Mouse (Mus musculus) left cerebral cortex, postnatal 25 days (tissue): ENCODE measurements around the gene Bbx. TPM values are rescaled to one million over a fixed set of nuclear protein-coding genes. Genes with fewer than 3 reads are reported as not detected.
A peak's percentile ranks its signal among the peaks of the same experiment; 100 is the strongest.

ENCODE experiments used
- DNase-seq, 2 experiments: peaks; one replicate each; pipeline ENCODE4 v3.0.0; 2022; ENCODE audit warnings: low spot score in 2 of 2, mixed read lengths in 1 of 2
- intact Hi-C: fragments of 180-260 bp; cut with DNase I; formaldehyde crosslinking; loops from one replicate; pipeline ENCODE4 v1.15.1; 2025
- total RNA-seq, 2 experiments: library from RNA; stranded (reverse); gene quantifications; 2 replicates each; pipeline ENCODE4 v1.2.3; 2021

Gene Bbx
- total RNA-seq: 10 to 100 TPM; 17.1 to 20.0 TPM

DNA sequence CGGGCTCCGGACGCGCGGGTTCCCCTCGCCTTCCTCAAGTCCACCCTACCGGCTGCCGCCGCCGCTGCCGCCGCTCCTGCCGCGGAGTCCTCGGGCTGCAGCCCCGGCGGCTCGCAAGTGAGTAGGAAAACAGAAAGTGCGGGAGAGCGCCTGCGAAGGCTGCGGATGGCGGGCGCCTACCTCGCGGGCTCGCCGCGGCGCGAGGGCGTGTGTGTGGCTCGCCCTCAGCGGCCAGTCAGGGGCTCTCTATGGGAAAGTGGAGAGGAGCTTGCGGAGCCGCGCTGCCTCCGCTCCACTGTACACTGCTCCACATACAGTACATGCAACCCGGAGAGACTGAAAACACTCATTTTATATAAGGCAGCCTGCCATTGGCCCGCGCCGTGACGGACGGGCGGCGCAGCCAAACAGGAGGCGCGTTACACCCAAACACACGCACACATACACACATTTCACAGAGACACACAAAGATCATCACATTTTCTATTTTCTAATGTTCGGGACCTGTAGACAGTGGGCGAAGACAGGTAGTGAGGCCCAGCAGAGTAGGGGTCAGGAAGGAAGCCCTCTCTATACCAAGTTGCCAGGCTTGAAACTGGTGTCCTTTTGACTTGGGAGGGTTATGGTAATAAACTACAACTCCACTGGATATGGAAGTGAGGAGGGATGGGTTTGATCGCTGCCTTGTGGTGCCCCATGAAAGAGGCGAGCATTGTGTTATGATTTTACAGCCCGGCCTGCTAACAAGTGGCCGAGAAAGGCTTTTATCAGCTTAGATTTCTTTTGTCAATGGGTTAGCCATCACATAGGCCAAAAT is at the start of gene Bbx:
Gene Bbx, minus strand, starts transcription at position 329 of the 817 bp plus-strand sequence.
- intact Hi-C loops: loop anchor here (1.0 kb wide), 3 partner anchors 178 to 300 kb away; no protein-coding TSS in a partner anchor
- DNase-seq: peak; percentile 99 to 100

DNA sequence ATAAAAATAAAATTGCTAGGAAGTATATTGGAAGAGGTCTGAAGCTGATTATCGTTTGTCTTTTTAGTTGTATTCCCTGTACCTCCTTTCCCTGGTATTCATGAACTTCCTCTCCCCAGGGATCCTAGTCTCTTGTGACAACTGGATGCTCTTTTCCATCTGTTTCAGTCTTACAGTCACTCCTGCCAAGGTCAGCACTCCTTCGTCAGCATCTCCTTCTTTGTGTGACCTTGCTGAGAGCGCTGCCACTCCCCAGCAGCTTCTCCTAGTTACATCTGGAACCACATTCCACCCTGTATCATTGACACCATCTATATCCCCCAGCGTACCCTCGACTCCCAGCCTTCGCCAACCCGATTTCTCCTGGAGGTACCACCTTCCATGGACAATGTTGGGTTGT is 49.7 kb upstream of the Bbx start:
- intact Hi-C loops: no loop called here
- no peak for DNase-seq

DNA sequence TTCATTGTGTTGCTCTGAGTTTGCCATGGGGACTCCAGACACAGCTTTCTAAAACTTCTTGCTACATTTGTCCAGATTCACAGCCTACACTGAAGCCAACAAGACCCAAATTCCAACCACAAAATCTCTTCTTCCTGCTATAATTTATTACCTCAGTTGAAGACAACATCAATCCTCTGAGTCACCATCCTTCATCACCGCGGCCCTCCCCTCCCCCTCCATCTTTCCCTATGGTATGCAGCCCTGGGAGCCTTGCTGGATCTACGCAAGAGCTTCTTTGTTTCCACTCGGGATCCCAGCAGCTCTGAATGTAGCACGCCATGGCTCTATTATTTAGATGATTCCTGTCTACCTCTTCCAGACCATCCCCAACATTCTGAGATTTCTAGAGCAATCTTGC is 49.2 kb upstream of the Bbx start:
- intact Hi-C loops: no loop called here
- no peak for DNase-seq

DNA sequence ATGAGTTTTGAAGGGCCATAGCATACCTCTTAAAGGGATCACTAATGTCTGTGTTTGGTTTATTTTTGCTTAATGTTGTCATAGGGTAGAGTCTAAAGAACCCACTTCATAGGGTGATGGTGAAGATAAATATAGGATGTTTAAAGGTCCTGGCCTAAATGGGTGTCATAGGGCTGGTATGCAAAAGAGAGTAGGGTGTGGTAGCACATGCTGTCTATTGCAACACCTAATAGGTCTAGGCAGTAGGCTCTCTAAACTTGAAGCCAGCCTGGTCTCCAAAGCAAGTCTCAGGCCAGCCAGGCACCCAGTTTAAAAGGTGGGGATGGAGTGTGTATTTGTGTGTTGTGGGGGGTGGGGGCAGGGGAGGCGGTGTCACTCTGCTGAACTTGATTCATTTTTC is 46.5 kb upstream of the Bbx start:
- no peak for DNase-seq
- intact Hi-C loops: no loop called here

DNA sequence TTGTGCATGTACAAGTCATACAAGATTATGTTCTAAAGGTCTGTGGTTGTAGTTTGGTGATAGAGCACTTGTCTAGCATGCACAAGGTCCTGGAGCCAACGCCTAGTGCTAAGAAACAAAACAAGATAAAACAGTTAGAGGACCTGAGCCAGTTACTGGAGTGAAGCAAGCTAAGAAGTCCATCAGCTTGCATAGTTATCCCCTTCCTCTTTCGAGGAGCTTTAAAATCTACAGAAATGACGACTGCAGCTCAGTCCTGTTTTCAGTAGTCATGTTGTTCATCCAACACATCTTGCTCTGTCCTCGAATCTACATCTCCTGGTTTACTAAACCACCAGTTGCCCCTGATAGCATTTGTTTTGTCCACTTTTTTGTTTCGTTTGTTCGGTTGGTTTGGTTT is 45.4 kb upstream of the Bbx start:
- DNase-seq: no peak
- intact Hi-C loops: no loop called here

DNA sequence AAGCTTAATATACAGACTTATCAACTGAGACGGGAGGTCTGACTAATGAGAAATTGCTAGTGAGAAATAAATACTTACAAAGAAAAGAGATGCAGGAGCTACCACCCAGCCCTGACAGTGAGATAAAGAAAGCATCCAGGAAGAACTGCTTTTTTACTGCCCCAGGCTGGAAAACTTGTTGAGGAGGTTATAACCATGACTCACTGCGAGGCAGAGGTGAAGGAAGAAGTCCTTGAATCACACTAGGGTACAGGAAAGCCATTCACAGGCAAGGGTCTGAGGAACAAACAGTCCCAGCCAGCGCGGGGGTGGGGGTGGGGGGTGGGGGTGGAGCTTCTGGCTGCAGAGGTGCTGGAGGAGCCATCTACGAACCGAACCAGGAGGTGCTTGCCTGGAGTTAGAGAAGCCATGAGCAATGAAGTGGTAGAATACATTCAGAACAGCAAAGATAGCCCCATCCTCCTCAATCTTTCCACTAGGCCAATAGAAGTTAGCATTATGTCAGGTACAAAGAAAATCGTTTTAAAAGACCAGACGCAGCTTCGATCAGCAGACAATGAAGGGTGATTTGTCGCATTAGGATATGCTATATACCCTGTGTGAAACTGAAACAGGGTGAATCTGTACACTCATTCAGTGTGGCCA is 30.2 kb upstream of the Bbx start:
- intact Hi-C loops: no loop called here
- no peak for DNase-seq

DNA sequence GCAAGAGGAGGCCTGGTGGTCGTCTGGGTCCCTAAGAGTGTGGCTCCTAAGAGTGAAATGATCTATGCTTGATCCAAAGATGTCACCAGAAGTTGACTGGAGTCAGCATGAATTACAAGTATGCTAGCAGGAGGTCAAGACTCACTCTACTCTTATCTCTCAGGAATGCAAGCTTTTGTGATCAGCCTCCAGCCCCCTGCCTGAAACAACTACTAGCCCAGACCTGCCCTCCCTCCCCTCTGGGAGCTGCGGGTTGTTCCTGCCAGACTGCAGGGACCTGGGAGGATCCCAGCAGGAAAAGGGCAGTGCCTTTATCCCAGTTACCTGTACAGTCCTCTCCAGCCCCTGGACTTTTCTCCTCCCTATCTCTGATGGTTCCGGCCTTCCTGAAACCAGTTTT is 27.0 kb upstream of the Bbx start:
- intact Hi-C loops: no loop called here
- no peak for DNase-seq

DNA sequence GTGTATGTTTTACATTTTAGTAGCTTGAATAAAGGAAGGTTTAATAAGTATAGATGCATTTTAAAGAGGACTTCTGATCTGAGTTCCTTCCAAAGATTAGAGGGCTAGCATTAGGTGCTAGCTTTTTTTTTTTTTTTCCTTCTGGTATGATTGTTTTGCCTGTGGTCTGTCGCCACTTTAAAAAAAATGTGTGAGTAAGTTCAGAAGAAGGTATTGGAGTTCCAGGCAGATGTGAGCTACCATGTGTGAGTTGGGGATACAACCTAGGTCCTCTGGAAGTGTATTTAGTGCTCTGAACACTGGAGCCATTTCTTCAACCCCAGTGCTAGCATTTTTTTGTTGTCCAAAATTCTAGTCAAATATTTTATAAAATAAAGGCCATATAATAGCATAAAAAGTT is 23.9 kb upstream of the Bbx start:
- intact Hi-C loops: no loop called here
- DNase-seq: no peak

DNA sequence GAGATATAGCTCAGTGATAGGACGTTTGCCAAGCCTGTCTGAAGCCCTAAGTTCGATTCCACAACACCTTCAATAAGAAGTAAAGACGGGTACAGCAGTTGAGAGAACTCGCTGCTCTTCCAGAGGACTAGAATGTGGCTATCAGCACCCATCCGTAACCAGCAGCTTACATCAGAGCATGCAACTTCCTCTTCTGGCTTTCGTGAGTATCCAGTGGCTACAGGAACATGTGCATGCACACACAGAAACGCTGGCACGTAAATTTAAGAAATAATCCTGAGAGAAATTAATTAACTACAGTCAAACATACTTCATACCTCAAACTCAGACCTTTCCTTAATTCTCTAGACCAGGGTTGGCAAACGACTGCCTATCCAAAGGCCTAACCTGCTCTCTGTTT is 16.9 kb upstream of the Bbx start:
- DNase-seq: no peak
- intact Hi-C loops: no loop called here

DNA sequence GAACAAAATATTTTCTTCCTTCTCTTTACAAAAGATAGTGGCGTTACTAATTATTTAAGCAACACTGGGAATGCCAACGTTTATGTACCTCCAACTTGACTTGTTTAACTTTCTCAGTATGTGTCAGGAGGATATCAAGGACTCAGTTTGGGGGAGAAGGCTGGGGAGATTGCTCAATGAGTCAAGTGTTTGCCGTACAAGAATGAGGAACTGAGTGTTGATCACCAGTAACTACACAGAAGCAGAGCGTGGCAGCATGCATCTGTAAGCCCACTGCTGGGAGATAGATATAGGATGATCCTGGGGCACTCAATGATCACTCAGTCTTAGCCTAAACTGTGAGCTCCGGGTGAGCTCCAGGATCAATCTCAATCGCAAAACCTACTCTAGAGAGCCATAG is 12.8 kb upstream of the Bbx start:
- intact Hi-C loops: no loop called here
- DNase-seq: no peak

DNA sequence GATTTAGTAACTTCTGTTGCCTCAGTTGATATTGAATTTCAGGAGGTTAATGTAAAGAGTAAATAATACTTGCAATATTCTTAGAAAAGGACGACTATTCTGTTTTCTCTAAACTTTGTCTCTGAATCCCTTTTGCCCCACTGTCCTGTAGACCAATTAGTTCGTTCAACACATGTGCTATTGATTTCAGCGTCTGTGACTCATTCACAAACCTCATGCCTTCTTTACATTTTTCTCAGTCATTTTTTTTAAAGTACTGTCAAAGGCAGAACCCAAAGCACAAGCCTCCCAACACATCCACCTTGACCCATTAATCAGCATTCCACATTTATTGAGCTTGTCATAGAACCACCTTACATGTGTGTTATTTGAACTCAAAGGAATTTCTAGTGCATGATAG is 6.6 kb upstream of the Bbx start:
- intact Hi-C loops: no loop called here

DNA sequence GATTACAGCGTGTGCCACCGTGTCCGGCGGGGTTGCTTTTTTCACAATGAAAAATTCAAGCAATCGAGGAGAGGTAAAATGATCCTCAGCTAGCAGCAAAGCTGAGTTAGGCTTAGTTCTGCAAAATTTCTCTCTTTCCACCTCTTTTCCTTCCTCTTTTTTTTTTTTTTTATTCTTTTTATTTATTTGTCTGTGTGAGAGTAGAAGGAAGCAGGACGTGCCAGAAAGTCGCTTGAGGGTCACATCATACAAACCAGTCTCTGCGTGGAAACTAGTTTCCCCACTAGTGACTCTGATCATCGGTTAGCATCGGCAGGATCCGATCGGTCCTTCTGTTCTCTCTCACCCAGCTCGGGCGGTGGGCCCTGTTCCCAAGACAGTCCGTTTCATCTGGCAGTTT is 5.6 kb upstream of the Bbx start:
- intact Hi-C loops: no loop called here
- DNase-seq: no peak

More for the DNA sequence above, 6.6 kb upstream of the Bbx start:
- DNase-seq: no peak

DNA sequence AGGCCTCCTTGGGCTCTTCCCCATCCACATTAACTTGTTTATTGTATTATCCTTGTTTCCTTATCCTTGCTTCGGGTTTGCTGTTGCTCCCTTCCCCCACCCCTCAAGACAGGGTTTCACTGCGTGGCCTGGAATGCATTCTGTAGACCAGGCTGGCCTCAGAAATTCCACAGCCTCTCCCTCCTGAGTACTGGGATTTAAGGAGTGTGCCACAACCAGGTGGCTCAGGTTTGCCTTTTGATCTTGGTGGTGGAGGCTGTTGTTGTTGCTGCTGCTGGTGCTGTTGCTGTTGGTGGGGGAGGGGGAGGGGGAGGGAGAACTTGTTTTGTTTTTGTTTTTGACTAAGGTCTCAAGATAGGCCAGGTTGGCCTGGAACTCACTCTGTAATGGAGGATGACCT is 5.1 kb upstream of the Bbx start:
- intact Hi-C loops: no loop called here
- DNase-seq: no peak

DNA sequence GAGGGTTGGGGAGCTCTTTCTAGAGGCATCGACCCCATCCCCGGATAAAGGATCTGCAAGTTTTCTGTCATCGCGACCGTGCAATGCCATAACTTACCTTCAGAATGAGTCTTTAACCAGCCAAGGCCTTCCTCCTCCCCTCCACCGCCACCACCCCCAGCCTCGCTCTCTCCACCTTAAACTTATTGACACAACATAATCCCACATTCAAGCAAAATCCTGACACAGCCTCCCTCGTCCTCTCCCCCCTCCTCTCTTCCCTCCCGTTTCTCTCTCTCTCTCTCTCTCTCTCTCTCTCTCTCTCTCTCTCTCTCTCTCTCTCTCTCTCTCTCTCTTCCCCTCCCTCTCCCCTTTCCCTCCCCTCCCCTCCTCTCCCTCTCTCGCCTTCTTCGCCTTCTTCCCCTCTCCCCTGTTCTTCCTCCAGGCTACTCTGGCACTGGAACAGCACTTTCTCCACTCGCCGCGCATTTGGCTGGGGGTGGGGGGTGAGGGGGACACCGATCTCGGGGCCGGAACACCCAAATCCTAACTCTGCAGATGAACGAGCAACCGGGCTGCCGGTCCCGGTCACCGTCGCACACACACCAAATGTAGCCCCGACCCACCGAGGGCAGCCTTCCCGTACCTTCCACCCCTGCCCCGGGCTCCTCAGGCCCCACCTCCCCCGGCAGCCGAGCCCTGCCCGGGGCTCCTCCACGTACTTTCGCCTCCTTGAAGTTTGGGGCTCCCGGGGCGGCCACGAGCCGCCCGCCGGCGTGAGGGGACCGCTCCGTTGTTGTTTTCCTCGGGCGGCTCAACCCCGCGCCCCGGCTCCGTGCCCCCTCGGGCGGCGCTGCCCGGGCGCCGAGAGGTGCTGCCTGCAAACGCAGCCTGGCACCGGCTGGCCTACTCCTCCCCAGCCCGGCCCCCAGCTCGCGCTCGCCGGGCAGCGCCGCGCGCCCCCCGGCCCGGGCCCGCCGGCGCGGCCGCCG is 894 bp downstream of the Bbx start:
- intact Hi-C loops: loop anchor here (1.0 kb wide), 1 partner anchor 98 kb away; no protein-coding TSS in a partner anchor
- peak; percentile 15 to 39 for DNase-seq

DNA sequence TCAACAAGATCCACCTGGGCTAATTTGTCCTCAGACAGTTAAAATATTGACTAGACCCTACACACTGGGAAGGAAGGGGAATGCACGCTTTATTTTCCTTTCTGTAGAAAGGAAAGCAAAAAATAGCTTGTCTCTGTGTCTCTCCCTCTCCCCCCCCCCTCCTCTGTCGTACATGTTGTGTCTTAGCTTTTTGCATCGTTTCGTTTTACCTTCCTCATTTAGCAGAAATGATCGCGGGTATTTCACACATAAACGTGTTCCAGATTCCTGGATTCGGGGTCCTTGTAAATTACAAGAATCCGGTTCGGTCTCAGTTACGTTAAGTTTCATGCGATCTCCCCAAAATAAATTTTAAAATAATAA is 1.7 kb downstream of the Bbx start:
- intact Hi-C loops: loop anchor here (1.0 kb wide), 1 partner anchor 49 kb away; no protein-coding TSS in a partner anchor
- peak in 1 of 2 experiments; percentile 12 for DNase-seq

DNA sequence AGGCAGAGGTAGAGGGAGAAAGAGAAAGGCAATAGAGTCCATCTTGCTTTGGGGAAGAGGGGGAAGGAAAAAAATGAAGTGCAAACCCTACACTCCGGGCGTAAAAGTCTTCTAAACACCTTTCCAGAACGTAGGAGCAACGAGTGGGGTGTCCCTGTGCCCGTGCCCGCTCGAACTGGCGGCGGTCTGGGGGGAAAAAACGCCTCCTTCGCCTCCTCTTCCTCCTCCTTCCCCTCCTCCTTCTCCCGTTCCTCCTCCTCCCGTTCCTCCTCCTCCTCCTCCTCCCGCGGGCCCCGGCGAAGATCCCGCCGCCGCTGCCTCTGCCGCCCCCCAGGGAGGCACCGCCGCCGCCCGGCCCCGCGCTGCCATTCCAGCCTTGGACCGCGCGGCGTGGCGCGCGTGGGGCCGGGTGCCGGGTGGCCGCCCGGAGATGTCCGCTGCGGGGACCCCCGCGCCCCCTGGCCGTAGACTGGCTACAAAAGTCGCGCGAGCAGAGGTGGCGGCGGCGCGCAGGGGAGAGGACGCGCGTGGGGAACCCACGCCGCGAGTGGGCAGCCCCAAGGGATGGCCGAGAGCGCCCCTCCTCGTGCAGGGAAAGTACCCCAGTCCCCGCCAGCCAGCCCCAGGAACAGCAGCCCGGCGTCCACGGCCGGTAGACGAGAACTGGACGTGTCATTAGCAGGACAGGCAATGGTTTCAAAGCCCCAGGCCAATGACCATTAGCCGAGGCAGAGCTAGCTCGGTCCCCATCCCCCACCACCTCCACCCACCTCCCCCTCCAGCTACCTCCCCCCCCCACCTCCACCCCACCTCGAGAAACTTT is 2.3 kb downstream of the Bbx start:
- peak in 1 of 2 experiments; percentile 34 for DNase-seq
- intact Hi-C loops: loop anchor here (1.0 kb wide), 1 partner anchor 49 kb away; no protein-coding TSS in a partner anchor

DNA sequence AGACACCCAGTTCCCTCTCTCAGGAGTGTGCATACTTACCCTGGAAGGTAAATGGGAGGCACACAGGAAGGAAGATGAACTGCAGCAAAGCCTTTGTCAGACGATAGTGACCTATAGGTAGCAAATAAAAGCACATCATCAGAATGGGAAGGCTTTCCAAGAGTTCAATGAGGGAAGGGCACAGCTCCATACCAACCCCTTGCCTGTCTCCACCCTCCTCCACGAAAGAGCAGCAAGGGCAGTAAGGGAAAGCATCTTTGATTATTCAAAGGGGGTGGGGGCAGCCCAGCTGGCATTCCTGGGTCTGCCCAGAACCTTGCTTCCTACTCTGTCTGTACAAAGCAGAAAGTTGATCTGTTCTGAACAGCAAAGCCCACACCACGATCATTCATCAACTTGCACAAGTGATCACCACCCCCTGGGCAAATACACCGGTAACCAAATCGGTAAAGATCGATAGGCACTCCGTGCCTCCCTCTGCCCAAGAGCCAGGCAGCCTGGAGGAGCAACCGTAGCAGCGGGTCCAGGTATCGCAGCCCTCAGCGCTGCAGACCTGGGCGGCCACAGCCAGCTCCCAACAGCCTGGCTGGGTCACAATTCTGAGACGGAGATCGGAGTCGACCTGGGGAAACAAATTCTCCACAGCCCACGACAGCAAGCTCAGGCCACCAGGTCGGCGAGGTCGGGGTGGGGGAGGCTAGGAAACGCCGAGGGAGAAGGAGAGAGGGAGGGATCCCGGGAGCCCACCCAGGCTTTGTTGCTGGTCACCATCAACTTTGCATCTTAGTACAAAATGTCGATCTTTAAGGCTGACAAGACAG is 3.1 kb downstream of the Bbx start:
- intact Hi-C loops: no loop called here
- peak; percentile 8 to 12 for DNase-seq

DNA sequence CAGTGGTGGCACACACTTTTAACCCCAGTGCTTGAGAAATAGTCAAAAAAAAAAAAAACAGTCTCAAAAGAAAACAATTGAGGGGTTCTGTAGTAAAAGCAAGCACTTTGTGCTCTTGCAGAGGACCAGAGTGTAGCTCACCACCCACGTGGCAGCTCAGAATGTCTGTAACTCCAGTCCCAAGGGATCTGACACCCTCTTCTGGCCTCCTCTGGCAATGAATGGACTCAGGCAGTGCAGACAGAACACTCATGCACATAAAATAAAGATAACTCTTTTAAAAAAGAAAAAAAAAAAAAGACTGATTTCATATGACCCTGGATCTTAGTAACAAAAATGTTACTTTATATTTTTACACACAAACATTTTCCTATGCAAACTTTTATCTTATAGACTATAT is 12.1 kb downstream of the Bbx start:
- intact Hi-C loops: no loop called here

More for the DNA sequence above, 12.1 kb downstream of the Bbx start:
- DNase-seq: no peak
